Mouse (Mus musculus) stomach, postnatal 0 days (tissue): ENCODE measurements around the gene Cd36.

Experiments used
- CTCF ChIP-seq: IDR thresholded peaks from 2 replicates; pipeline ENCODE4 v1.5.1; 2016; ENCODE audit warnings: antibody characterized with exemption, low read depth, mild to moderate bottlenecking, moderate library complexity
- EP300 ChIP-seq: optimal IDR thresholded peaks from 2 replicates; pipeline ENCODE3; 2016; ENCODE audit warnings: antibody characterized with exemption

- TF ChIP-seq EP300 (no peak), CTCF (no peak)
These were observed 135.1 kb downstream of the Cd36 start for GRCm38 (mm10) chr5:17753471-17754005.
